Mouse (Mus musculus): ENCODE results near the gene 1700001C19Rik.

1700001C19Rik gene

DNA sequence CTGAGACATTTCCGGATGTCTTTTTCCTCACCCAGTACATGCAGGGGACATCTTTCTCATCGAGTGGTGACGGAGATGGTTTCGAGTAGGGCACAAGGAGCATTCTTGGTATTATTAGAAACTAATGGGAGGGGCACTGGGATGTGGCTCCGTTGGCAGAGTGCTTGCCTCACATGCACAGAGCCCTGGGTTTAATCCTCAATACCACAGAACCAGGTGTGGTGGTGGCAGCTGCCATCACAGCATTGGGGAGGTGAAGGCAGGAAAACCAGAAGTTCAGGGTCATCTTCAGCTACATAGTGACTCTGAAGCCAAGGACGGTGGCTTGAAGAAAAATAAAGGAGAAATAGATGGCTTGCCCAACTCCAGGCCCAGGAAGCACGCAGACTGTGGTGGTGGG, 25.0 kb upstream of the 1700001C19Rik start:
- no peak for DNase-seq (ENCODE audit: low read depth)

DNA sequence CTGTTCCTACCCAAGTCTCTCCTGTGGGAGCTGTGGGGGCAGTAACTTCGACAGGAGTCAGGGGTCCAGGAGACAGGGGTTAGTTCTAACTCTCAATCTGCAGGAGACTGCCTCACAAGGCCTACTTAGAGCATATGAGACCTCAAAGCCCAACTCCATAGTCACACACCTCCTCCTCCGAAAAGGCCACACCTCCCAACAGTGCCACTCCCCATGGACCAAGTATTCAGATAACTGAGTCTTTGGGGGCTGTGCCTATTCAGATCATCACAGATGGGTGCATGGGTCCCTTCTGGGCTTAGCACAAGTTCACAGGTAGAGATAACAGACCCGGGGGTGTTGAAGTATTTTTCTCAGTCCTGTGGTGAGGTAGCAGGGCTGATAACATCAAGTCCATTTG, 24.5 kb upstream of the 1700001C19Rik start:
- DNase-seq (ENCODE audit: low read depth), result no peak

DNA sequence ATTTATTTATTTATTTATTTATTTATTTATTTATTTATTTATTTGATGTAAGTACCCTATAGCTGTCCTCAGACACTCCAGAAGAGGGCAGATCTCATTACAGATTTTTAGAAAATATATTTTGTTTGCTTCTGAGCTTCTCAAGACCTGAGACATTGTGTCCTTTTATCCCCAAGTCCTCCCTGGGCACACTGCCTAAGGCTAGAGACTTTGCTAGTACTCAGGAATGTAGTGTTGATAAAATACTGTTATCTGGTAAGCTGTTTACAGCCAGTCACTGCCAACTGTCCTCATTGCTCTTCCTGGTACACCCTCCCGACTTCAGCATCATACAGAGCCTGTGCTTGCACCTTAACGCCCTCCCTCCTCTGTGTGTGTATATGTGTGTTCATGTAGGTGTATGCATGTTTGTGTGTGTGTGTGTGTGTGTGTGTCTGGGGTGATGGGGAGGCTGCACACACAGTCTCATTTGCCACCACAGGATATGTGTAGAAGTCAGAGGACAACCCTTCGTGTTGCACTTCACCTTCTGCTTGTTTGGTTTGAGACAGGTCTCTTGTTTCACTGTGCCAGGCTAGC, 22.3 kb upstream of the 1700001C19Rik start:
- no peak for DNase-seq (ENCODE audit: low read depth)

DNA sequence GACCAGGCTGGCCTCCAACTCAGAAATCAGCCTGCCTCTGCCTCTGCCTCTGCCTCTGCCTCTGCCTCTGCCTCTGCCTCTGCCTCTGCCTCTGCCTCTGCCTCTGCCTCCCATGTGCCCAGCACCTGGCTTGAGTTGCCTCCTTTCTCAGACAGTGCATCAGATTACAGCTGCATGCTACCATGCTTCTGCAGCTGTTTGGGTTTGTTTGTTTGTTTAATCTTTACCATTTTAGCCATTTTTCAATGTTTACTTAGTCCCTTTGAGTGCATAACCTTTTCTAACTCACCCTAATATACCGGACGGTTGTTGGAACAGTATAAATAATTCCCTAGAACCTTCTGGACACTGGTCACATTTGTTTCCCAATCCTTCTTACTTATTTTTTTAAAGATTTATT, 21.8 kb upstream of the 1700001C19Rik start:
- DNase-seq (ENCODE audit: low read depth), result no peak

DNA sequence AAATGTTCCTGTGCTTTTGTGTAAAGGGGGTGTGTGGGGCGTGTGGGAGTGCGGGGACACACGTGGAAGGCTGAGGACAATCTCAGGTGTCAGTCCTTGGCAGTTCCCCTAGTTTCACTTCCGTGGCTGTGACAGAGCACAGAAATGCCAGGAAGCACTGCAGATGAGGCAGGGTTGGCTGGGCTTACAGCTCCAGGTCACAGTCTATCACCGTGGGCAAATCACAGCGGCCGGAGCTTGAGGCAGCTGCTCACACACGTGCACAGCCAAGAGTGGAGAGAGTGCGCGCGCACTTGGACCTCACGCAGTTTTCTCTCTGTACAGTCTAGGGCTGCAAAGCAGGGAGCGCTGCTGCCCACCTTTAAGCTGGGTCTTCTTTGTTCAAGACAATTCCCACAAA, 21.1 kb upstream of the 1700001C19Rik start:
- DNase-seq (ENCODE audit: low read depth), result no peak

DNA sequence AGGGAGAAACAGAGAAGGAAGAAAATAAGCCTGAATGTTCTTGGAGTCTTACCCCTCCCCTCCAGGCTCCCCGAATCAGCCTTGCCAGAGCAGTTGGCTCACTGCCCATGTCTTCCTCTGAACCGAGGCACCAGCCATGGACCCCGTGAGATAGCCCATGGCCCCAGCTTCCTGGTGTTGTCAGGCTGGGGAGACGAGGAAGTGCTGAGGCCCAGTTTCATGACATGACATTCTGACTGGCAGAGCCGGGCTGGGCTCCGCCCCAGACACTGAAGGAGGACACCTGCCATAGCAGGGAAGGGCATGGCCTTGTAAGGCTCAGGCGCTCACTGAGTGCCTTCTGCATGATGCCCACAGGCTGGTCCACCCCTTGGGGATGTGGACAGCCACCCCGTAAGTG, 17.5 kb upstream of the 1700001C19Rik start:
- no peak for DNase-seq (ENCODE audit: low read depth)

DNA sequence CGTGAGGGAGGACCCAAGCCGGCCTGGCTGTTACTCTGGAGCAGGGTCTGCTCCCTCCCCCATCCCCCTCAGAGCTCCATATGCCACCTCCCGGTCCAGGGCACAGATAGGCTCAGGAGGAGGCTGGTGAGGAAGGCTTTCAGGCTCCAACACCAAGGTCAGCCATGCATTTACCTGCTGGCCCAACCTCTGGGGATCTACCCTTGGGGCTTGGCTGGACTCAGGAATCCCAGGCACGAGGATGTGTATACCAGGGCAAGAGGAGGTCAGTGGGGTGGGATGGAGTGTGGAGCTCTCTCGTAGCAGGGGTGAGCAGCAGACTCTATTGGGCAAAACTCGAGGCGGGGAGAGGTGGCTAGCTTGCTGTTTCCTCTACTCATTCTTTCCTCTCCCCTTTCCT, 15.7 kb upstream of the 1700001C19Rik start:
- DNase-seq (ENCODE audit: low read depth), result no peak

DNA sequence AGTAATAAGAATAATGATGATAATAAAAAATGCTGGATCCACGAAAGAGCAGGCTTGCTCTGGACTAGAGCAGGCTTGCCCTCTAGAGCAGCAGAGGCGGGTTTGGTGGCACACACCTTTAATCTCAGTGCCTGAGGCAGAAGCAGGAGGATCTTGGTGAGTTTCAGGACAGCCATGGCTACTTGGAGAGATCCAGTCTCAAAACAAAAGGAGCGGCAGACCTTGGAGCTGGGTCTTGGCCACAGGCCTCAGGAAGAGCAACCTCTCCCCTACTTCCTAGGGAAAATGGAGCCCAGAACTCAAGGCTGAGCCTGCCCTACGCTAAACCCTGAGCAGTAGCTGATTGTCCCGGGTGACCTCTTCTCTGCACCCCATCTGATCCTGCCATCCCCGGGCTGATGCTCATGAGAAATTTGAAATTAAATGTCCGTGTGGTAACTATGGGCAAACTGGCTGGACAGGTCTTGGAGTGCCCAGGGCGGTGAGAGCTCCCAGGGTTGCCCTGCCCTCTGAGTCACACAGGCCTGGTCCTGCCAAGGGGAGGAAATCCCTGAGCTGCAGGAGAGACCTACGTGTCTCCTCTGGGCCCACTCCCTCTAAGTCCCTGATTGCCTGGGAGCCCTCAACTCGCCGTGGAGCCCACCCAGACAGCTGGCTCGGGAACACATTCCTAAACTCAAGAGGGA, 13.8 kb upstream of the 1700001C19Rik start:
- DNase-seq (ENCODE audit: low read depth), result peak; percentile 21

DNA sequence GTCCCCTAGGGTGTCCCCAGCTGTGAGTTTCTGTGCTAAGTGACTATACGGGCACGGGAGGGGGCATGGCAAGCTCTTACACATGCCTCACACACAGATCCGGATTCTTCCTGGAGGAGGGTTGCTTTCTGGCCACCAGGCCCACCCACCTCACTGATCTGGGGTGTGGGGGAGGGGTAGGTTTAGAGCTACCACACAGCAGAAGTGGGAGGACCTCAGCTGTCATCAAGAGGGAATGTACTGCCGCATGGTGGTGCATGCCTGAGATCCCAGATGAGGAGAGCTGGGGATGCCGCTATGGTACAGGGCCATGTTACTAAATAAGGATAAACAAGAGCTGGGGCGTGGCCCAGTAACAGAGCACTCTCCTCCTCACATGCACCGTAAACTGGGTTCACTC, 13.1 kb upstream of the 1700001C19Rik start:
- no peak for DNase-seq (ENCODE audit: low read depth)

DNA sequence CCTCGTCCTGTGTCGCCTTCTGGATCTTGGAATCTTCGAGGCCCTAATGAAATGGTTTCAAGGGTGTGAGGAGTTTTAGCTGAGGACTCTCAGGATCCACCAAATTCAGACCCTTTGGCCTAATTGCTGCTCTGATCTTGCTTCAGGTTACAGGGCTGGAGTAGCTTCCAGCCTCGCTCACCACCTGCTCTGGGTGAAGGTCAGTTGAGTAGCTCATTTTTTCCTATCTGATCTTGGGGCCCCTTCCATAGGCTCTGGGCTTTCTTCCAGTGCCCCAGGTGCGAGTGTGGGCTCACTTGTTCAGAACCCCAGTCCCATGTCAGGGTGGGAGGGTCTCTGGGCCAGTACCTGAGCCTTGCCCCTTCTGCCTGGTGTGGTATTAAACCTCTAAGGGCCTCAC, 12.3 kb upstream of the 1700001C19Rik start:
- DNase-seq (ENCODE audit: low read depth), result no peak

DNA sequence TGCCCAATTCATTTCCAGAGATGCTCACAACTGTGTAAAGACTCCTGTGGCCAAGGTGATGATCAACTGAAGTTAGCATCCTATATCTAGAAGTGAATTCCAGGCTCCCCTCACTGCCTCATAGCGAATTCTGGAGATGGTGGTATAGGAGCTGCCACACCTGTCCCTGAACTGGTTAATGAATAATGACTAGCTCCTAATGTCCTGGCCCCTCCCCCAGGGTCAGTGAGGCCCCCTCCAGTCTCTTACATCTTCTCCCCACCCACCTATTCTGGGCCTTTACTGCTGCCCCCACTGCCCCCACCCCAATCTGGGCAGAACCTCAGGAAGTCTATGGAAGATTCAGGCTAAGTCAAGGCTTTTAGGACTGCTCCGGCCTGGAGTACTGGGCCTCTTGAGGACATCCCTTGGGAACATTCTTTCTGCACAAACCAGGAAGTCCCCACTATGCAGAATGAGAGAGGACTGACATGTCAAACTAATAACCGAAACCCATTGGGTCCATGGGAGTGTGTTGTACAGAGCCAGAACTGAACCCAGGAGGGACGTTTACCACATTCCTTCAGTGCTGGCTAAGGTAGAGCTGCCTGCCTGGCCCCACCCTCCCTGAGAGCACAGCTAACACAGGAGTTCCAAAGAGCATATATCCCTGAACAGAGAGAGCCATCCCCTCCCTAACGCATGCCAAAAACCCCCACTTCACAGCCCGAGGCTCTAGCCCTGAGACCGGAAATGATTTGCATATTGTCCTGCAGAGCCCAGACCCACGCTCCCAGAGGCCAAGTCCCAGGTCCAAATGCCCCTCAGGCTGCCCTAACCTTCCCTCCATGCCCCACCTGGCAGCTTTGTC, 11.6 kb upstream of the 1700001C19Rik start:
- no peak for DNase-seq (ENCODE audit: low read depth)

DNA sequence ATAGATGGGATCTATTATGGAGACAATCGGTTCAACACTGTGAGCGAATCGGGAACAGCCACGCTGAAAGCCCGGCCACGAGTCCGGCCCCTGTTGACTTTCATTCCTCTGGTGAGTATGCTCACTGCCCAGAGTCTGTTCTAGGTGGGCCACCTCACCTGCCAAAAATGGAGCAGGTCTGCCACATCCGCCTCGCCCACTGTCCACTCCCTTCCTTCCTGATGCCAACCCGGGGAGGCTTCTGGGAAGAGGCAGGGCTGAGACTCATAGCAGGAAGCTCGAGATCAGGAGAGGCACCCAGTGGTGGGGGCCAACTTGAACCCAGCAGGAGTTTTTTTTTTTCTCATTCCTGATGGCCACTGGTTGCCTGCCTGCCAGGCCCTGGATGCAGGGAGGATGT, 9.4 kb upstream of the 1700001C19Rik start:
- DNase-seq (ENCODE audit: low read depth), result no peak

DNA sequence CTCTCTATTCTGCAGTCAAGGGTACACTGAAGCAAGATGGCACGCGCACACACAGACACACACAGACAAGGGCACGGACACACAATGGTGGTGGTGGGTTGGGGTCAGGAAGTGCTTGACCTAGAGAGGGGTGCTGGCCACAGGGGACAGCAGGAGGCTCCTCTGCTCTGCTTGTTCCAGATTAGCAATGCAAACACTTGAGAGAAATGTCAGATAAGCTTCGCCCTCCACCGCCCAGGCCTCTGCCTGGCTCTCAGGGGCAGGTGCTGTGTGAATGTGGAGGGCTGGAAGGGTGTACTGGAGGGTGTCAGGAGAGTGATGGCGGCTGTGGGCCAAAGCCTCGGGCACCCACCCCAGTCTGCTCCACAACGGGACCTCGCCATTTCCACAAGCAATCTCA, 8.8 kb upstream of the 1700001C19Rik start:
- no peak for DNase-seq (ENCODE audit: low read depth)

DNA sequence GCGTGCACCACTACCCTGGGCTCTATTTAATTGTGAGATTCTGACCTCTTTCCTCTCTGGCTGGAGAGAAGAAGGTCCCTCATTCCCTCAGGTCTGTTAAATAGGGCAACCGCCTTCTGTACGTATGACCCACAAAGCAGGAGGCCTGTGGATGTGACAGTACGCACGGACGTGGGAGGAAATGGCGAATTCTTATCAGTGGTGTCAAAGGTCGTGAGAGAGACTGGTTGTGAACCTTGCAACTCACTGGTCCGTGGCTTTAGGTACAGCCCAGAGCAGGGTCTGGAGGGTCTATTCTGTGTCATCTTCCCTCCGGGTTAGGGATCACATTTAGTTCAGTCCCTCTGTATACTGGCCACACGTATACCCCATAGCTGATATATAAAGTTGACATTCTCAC, 8.3 kb upstream of the 1700001C19Rik start:
- no peak for DNase-seq (ENCODE audit: low read depth)

DNA sequence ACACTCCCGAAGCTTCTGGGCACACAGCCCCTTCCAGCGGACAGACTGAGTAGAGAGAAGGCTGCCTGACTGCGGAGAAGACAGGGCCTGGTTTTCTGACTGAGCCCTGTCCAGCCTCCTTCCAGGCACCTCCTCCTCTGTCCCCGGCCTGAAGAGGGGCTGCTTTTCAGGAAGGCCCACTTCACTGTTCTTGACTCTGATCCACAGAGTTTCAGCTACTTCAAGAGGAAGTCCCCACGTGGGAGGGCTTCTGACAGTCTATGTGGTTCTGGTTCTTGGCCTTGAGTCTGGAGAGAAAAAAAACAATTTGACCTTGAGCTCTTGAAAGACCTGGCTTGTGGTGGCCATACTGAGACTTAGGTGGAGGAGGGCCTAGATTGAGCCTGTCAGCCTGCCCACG, 6.9 kb upstream of the 1700001C19Rik start:
- no peak for DNase-seq (ENCODE audit: low read depth)

DNA sequence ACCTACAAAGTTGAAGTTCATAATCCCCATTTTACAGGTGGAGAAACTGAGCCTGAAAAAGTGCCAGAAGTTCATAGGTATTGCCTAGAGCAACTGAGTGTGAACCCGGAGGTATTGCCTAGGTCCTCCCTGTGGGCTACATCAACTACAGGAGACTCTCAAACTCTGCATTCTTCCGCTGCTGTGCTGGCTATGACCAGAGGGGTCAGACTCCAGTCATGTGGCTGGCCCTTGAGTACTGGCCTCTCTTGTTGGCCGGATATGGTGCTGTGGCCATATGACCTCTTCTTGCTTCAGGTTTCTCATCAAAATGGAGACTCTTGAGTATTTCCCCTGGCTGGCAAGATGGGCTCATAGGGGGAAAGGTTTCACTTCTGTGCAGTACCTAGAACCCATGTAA, 5.1 kb upstream of the 1700001C19Rik start:
- no peak for DNase-seq (ENCODE audit: low read depth)

DNA sequence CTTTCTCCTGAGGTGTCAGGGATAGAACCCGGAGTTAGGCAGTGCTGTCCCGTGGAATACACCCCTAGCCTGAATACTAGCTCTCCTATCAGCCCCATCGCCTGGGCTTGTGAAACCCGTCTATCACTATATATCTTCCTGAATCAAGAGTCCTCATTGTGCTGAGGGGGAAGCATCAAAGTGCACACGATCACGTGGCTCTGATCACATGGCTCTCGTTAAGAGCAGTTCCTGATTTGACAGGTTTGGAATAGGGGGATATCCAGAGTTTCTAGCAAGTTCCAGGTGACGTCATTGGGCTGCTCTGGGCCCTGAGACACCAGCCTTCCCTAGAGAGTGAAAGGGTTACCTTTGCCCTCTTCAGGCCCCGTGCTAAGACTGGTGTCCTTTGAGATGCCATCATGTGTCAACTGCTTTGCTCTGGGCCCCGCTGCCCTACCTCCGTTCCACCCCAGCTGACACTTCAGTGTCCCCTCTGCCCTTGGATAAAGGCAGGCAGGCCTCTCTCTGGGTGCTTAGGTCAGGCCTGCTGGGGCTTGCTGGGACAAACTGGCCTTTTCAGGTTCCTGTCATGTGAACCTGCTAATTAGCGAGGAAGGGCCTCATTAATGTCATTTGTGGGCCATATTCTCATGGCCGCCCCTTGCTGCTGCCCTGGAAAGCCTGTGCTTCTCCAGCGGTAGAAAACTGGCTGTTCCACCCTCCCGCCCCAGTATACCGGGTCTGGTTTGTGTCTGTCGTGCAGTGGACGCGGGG, 4.3 kb upstream of the 1700001C19Rik start:
- no peak for DNase-seq (ENCODE audit: low read depth)

DNA sequence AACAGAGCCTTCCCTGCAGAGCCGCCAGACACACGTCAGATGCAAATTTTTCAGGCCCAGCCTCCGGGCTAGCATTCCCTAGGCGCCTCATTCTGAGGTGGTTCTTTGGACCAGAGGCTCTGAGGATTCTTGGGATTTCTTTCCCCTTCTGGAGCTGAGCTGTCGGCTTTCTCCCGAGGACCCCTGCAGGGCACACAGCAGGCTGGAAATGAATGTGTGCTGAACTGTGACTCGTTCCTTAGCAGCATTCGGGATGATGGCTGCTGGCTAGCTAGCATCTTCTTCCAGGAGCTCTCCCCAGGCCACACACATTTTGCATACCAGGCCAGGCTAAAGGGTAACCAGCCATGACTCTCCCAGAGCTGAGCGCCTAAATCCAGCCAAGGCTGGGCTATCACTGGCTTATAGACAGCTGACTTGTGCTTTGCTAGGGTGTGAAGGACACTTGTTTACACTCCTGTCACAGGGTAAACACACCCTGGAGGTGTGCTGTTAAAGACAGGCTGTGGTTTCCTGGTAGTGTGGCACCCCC, 3.2 kb upstream of the 1700001C19Rik start:
- DNase-seq (ENCODE audit: low read depth), result peak; percentile 19

DNA sequence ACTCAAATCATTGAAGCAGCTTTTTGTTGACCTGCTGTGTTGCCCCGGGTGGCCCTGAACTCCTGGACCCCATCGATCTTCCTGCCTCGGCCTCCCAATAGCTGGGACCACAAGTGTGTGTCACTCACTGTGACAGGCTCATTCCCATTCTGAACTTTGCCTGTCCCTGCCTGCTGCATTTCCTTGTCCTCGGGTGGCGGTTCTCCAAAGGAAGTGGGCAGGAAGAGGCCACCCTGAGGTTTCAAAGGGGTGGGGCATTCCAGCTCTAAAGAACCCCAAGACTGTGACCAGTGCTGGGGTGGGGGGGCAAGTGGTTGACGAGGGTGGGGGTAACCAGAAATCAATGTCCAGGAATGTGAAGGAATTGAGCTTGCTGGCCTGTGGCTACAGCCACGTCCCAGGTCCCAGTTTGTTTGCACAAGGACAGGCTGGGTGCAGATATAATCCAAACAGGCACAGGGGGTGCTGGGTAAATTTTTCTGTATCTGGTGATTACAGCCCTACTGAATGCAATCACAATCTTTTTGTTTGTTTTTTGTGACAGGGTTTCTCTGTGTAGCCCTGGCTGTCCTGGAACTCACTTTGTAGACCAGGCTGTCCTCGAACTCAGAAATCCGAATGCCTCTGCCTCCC, 2.3 kb upstream of the 1700001C19Rik start:
- no peak for DNase-seq (ENCODE audit: low read depth)

DNA sequence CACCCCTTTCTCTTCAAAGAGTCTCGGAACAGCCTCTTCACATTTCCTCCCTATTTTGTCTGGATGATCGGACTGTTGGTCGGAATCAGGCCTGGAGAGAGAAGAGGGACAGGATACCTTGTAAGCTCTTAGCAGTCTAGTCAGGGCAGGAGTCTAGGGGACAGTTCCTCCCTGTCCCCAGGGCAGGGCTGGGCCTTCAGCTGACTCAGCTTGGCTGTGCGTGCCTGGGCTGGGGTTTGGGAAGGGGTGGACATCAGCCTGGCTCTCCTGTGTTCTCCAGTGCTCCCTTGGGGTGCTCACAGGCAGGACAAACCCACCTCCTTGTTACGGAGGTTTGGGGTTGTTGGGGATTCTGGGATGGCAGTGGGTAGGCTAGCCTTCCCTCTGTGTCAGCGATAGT, 1.4 kb upstream of the 1700001C19Rik start:
- no peak for DNase-seq (ENCODE audit: low read depth)

DNA sequence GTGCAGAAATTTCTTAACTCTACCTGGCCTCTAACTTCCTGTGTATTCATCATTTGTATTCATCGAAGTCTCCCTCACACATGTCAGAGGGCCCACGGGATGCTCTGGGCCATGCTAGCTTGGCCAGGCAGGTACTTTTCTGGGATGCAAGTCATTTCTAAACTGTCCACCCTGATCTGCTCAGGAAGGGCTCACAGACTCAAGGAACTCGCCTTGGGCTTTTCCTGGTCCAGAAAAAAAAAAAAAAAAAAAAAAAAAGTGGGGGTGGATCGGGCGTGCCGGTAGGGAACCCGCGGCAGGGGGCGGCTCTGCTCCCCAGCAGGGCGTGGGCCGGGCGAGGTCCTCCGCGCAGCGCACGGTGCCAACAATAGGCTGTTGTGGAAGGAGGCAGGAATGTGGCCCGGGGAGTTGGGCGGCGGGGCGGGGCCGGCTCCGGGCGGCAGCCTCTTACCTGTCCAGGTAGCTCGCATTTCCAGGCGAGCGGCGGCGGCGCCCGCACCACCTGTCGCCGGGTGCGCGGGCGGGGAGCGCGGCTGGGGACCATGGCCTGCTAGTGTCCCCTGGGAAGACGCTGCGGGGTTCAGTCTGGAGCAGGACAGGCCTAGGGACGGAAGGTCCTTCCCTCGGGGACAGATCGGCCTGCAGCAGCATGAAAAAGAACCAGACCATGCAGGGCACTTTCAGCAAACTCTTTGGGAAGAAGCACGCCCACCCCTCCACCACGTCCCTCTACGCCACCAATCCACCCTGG, 845 bp downstream of the 1700001C19Rik start, which contains the start of gene AI661453:
AI661453 (plus strand) TSS at position 460 of the 751 bp plus-strand sequence.
- DNase-seq (ENCODE audit: low read depth), result no peak

Data from NIH3T3 (cell line).